Mouse (Mus musculus) CH12.LX (cell line): ENCODE results near the gene Tmsb10.

ENCODE experiments used
- BHLHE40 ChIP-seq: IDR thresholded peaks from 2 replicates; pipeline ENCODE4 v1.6.1; 2011; ENCODE audit warnings: mild to moderate bottlenecking, low read depth, low read length, improper control_type of control experiment
- CTCF ChIP-seq, 2 experiments: IDR thresholded peaks in 1 of 2; conservative IDR thresholded peaks in 1 of 2; 2 replicates each; pipeline ENCODE4 v1.5.1; 2011 to 2012; ENCODE audit warnings: low read depth in 2 of 2, low read length in 2 of 2, improper control_type of control experiment in 1 of 2, inconsistent platforms in 1 of 2, mild to moderate bottlenecking in 1 of 2, moderate library complexity in 1 of 2
- ELF1 ChIP-seq: IDR thresholded peaks from 2 replicates; pipeline ENCODE4 v1.6.1; 2014; ENCODE audit warnings: low read depth, mild to moderate bottlenecking, inconsistent platforms, low read length, improper control_type of control experiment
- GABPA ChIP-seq: IDR thresholded peaks from 2 replicates; pipeline ENCODE4 v1.6.1; 2012; ENCODE audit warnings: low read depth, low read length, improper control_type of control experiment, inconsistent platforms; ENCODE audit not compliant: insufficient replicate concordance
- USF1 ChIP-seq: IDR thresholded peaks from 2 replicates; pipeline ENCODE4 v1.6.1; 2014; ENCODE audit warnings: low read depth, mild to moderate bottlenecking, inconsistent platforms, low read length, improper control_type of control experiment

DNA sequence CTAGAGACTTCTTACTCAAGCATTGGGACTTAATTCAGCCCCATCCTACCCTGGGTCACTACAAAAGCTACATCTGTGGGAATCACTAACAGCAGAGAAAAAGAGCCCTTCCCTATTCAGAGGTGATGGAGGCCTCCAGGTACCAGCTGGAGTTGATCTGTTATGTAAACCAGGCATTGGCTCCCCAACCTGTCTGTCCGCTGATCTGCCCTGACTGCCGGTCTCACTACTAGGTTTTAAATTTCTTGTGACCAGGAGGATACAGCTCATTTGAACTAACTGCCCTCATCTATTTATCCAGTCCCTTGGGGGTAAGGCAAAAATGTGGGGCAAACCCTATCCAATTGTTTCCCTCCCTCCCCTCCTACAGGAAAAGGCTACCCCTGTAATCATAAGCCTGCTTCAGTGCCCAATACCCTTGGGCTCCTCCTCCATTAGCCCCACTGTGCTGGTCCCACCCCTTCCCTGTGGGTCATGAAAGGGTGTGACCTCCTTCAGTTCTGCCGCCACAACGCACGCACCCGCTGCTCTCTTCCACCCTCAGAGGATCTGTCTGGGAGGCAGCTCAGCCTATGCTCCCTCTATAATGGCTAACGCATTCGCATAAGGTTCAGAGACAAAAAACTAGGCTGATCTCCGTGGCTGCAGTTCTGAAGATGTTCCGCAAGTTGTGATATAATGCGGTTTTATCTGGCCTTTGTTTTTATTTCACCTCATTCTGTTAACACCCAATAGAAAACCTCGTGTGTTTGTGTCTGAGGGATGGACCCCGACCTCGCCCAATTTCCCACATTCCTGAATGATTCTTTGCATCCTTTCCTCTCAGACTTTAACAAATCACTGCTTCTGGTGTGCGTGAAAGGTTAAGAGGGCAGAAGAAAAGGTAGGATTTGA, 2.1 kb downstream of the Tmsb10 start:
- no peak for TF ChIP-seq GABPA
- no peak for TF ChIP-seq ELF1
- TF ChIP-seq BHLHE40: no peak
- TF ChIP-seq CTCF (conservative IDR thresholded peaks at IDR 0.05 in 1 of 2, IDR thresholded peaks at IDR 0.05 in 1 of 2; ENCODE audit: low read depth in 2 of 2, low read length in 2 of 2): no peak
- TF ChIP-seq USF1: no peak
